Mouse (Mus musculus) liver, adult (tissue): ENCODE results near the gene Add1.

ENCODE experiments used
- GATA4 ChIP-seq: IDR thresholded peaks from 2 replicates; pipeline ENCODE4 v1.6.1; 2014; ENCODE audit warnings: mild to moderate bottlenecking, low read length; ENCODE audit not compliant: insufficient replicate concordance

Add1 gene

DNA sequence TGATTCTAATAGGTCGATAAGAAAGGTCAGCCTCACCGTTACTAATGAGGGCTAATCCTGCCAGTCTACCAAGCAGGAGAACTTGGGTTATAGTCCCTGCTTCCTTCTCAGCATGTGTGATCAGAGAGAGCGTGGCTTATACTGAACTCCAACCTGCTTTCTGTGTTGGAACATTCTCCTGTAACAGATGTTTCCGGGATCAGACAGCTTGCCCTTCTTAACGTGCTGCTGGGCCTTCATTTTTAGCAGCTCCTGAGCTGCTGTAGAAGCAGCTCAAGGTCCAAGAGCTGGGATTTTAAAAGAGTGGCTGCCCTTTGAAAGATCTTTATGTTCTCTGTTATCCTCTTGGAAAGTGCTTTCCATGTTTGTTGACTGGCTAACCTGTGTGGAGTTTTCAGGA, 11.8 kb downstream of the Add1 start:
- no peak for TF ChIP-seq GATA4

DNA sequence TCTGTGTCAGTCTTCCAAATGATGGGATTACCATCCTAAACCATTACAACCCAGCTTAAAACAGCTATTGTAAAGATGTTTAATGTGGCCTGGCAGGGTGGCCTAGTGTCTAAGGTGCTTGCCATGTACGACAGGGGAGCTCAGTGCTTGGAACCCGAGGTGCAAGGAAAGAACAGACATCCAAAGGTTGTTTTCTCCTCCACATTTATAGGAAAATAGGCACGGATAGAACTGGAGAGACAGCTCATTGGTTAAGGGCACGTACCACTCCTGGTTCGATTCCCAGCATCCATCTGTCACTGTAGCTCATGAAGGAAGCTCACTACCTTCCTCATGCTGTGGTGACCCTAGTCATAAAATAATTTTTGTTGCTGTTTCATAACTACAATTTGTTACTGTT, 14.4 kb downstream of the Add1 start:
- no peak for TF ChIP-seq GATA4

- TF ChIP-seq GATA4, result no peak
These were observed 16.6 kb downstream of the Add1 start for GRCm38 (mm10) chr5:34590059-34590458.

DNA sequence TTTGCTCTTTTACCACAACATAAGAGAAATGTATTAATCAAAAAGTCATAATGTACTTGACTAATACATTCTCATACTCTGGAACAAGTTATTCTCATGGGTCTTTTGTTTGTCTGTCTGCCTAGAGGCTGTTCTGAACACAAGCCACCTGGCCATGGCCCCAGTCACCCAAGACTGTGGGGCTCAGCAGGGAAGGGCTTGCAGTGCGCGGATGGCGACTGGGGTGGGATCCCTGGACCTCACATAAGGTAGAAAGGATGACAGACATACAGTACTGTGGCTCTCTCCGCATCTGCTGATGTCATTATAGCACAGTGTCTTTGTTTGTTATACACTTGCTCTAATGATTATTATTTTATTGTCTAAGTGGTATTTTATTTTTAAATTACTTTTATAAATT, 17.2 kb downstream of the Add1 start:
- no peak for TF ChIP-seq GATA4

GRCm38 (mm10) chr5:34591388-34592004, 18.0 kb downstream of the Add1 start:
- no peak for TF ChIP-seq GATA4

DNA sequence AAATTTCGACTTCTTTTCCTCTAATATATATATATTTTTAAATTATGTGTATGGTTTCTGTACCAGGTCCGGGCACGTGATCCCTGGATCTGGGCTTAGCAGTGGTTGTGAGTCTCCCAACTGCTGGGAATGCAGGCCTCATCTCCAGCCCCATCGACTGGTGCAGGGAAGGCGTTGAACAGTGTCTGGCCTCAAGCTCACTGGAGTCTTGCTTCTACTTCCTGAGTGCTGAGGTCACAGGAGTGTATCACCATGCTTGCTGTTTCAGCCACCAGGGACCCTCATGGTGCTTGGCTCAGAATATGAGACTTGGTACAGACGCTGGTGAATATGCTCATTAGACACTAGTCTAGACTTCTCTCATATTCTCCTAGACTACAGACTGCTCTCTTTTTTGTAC, 19.2 kb downstream of the Add1 start:
- no peak for TF ChIP-seq GATA4

DNA sequence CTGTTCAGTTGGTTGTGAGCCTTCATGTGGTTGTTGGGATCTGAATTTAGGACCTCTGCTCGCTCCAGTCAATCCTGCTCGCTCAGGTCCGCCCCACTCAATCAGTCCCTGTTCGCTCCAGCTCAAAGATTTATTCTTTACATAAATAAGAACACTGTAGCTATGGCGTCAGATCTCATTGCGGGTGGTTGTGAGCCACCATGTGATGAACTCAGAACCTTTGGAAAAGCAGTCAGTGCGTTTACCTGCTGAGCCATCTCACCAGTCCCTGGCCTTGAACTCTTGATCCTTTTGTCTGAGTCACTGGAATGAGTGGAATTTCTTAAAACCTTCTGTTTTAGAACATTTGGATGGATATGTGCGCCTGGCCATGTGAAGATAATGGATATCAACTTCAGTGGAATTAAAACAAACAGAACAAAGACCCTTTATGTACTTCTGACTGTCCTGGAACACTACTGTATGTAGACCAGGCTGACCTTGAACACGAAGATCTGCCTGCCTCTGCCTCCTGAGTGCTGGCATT, 19.8 kb downstream of the Add1 start:
- no peak for TF ChIP-seq GATA4

- TF ChIP-seq GATA4, result no peak
These were observed 31.1 kb downstream of the Add1 start for GRCm38 (mm10) chr5:34604576-34604975.

GRCm38 (mm10) chr5:34607100-34607880, 33.8 kb downstream of the Add1 start:
- no peak for TF ChIP-seq GATA4

DNA sequence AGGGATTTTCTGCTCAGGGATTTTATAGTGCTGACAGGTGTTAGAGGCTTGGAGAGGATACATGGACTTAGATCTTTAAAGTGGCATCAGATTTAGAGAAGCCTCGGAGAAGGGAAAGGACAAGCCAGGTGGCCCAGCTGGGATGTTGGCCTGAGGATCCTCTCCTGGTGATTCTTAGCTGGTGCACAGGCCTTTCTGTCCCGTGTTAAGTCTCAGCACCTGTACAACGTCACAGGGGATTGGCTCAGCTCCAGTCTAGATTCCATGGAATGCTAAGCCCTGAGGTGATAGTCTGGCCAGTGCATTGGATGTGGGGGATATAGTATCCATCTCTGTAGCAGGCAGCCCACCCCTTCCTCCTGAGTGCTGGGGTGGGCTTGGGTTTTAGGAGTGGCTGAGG, 34.8 kb downstream of the Add1 start:
- TF ChIP-seq GATA4, result no peak

DNA sequence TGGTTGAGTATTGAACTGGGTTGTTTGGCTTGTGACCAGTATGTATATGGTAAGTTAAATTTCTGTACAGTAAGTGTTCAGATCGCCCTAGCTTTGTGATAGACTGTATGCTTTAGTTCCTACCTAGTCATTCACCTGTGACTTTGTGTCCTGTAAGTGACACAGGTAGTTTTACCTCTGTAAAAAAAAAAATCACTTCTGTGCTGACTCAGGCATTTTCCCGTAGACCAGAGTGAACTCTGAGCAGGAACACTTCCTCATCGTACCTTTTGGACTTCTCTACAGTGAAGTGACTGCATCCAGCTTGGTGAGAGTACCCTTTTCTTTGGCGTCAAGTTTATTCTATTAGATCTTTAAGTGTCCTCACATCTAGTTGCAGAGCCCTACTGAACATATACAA, 36.5 kb downstream of the Add1 start:
- no peak for TF ChIP-seq GATA4

GRCm38 (mm10) chr5:34632996-34633395, 59.5 kb downstream of the Add1 start:
- no peak for TF ChIP-seq GATA4

- TF ChIP-seq GATA4, result no peak
These were observed 60.2 kb downstream of the Add1 start for GRCm38 (mm10) chr5:34633641-34634040.

GRCm38 (mm10) chr5:34634746-34635400, 61.4 kb downstream of the Add1 start:
- no peak for TF ChIP-seq GATA4

- no peak for TF ChIP-seq GATA4
These were observed 62.3 kb downstream of the Add1 start for GRCm38 (mm10) chr5:34635665-34636192.
